Mouse (Mus musculus) gastrocnemius, adult 2 months (tissue): ENCODE data around the gene Slc12a7. TPM values are rescaled to one million over a fixed set of nuclear protein-coding genes. Genes with fewer than 3 reads are reported as not detected.

Experiments used
- DNase-seq: peaks from one replicate; pipeline ENCODE4 v3.0.0; 2022
- H3K27ac ChIP-seq: fragments of 200-600 bp; 2 replicates; pipeline ENCODE4 v1.8.1; 2022; ENCODE audit warnings: mild to moderate bottlenecking
- H3K4me3 ChIP-seq: fragments of 200-600 bp; 2 replicates; pipeline ENCODE4 v1.8.1; 2022; ENCODE audit warnings: mild to moderate bottlenecking, moderate library complexity
- CTCF ChIP-seq: fragments of 200-600 bp; IDR thresholded peaks from 2 replicates; pipeline ENCODE4 v1.8.1; 2022; ENCODE audit warnings: antibody characterized with exemption, mild to moderate bottlenecking, moderate library complexity
- intact Hi-C: fragments of 180-260 bp; cut with DNase I; formaldehyde crosslinking; loops from one replicate; pipeline ENCODE4 v1.15.1; 2025
- total RNA-seq, 2 experiments: library from RNA; stranded (reverse); gene quantifications; 2 replicates each; pipeline ENCODE4 v1.2.3; 2021

Gene Slc12a7
- total RNA-seq, 2 experiments from 2014 or later: 4.1 to 4.9 TPM

DNA sequence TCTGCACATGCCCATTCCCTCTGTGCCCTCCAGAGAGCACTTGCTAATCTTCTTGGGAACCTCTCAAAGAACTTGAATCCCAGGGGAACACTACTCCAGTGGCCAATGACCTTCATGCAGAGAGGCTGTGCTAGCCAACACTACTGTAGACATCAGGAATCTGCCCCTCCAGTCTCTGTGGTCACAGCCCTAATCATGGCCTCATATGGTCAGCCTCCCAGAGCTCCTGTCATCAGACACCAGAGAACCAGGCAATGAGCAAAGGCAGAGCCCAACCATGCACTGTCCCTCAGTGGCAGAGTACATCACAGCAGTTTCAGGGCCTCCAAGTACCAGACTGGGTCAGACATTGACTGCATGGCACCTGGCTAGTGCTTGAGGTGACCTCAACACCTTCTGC, 109.8 kb downstream of the Slc12a7 start:
- no peak for TF ChIP-seq CTCF
- no peak for DNase-seq
- intact Hi-C loops: no loop called here
- Histone ChIP-seq H3K4me3 (no peak overlapping the region), H3K27ac (no peak overlapping the region)

- H3K27ac ChIP-seq: peak overlapping the region; percentile 74
- peak; percentile 30 for DNase-seq
- intact Hi-C loops: no loop called here
- no peak for TF ChIP-seq CTCF
- H3K4me3 ChIP-seq: peak overlapping the region; percentile 74
Measured at GRCm38 (mm10) chr13:73846589-73847464, 113.9 kb downstream of the Slc12a7 start.

- TF ChIP-seq CTCF: peak; percentile 83
- intact Hi-C loops: no loop called here
- peak within 1 kb of the TSS; percentile 74 for H3K4me3 ChIP-seq
- peak; percentile 88 for DNase-seq
- peak within 1 kb of the TSS; percentile 74 for H3K27ac ChIP-seq
Measured at GRCm38 (mm10) chr13:73847465-73847836, 114.6 kb downstream of the Slc12a7 start, which contains the start of gene Nkd2. TSS of gene Nkd2 (minus strand) at chr13:73847631.

Other genes with a start within 250 kb of the Slc12a7 start
- not detected for gene Slc6a3, start 196.3 kb upstream of the Slc12a7 start, total RNA-seq
- 10 to 100 TPM; 32.8 to 39.4 TPM for gene Clptm1l, start 129.1 kb upstream of the Slc12a7 start, total RNA-seq
- gene Tert, start 106.2 kb upstream of the Slc12a7 start, total RNA-seq: under 1 TPM in 1 of 2 experiments, not detected in 1; 0.14 TPM
- gene Slc6a18, start 55.1 kb upstream of the Slc12a7 start, total RNA-seq: not detected
- not detected for gene Slc6a19, start 28.2 kb upstream of the Slc12a7 start, total RNA-seq
- 1 to 10 TPM; 1.0 to 1.1 TPM for gene Nkd2, start 114.5 kb downstream of the Slc12a7 start, total RNA-seq
- gene Trip13, start 204.7 kb downstream of the Slc12a7 start, total RNA-seq: under 1 TPM in 1 of 2 experiments, not detected in 1; 0.25 TPM
- 10 to 100 TPM in 1 of 2 experiments, 1 to 10 TPM in 1; 7.8 to 12.9 TPM for gene Brd9, start 204.7 kb downstream of the Slc12a7 start, total RNA-seq
- not detected for gene Zdhhc11, start 230.8 kb downstream of the Slc12a7 start, total RNA-seq